Mouse (Mus musculus): ENCODE data around the gene Egfl7. TPM values are rescaled to one million over a fixed set of nuclear protein-coding genes. Genes with fewer than 3 reads are reported as not detected.
A peak's percentile ranks its signal among the peaks of the same experiment; 100 is the strongest.

Egfl7 gene
- total RNA-seq, 4 experiments from 2014 or later, result 62.4 to 90.7 (median 72.7) TPM

- DNase-seq (ENCODE audit: low spot score in 2 of 2), result no peak
Measured at GRCm38 (mm10) chr2:26611054-26611453, 31.2 kb downstream of the Egfl7 start.

GRCm38 (mm10) chr2:26611896-26612295 is 32.1 kb downstream of the Egfl7 start:
- no peak for DNase-seq (ENCODE audit: low spot score in 2 of 2)

GRCm38 (mm10) chr2:26614903-26615302 is 35.1 kb downstream of the Egfl7 start:
- DNase-seq (ENCODE audit: low spot score in 2 of 2), result no peak

- DNase-seq (ENCODE audit: low spot score in 2 of 2), result no peak
Measured at GRCm38 (mm10) chr2:26615459-26616124, 35.8 kb downstream of the Egfl7 start.

- no peak for DNase-seq (ENCODE audit: low spot score in 2 of 2)
Measured at GRCm38 (mm10) chr2:26617331-26617730, 37.5 kb downstream of the Egfl7 start.

GRCm38 (mm10) chr2:26617928-26618327 is 38.1 kb downstream of the Egfl7 start:
- DNase-seq (ENCODE audit: low spot score in 2 of 2), result no peak

GRCm38 (mm10) chr2:26621246-26621645 is 41.4 kb downstream of the Egfl7 start:
- DNase-seq (ENCODE audit: low spot score in 2 of 2), result no peak

GRCm38 (mm10) chr2:26622984-26623383 is 43.2 kb downstream of the Egfl7 start:
- no peak for DNase-seq (ENCODE audit: low spot score in 2 of 2)

- DNase-seq (ENCODE audit: low spot score in 2 of 2), result no peak
Measured at GRCm38 (mm10) chr2:26625419-26625818, 45.6 kb downstream of the Egfl7 start.

- no peak for DNase-seq (ENCODE audit: low spot score in 2 of 2)
Measured at GRCm38 (mm10) chr2:26626081-26626480, 46.3 kb downstream of the Egfl7 start.

GRCm38 (mm10) chr2:26627921-26628739 is 48.3 kb downstream of the Egfl7 start, which contains the start of gene Fam69b:
TSS of gene Fam69b (plus strand) at chr2:26628457.
- peak; percentile 62 to 84 for DNase-seq (ENCODE audit: low spot score in 2 of 2)

- DNase-seq (ENCODE audit: low spot score in 2 of 2), result no peak
Measured at GRCm38 (mm10) chr2:26628792-26629437, 49.1 kb downstream of the Egfl7 start.

GRCm38 (mm10) chr2:26632541-26633395 is 53.0 kb downstream of the Egfl7 start:
- no peak for DNase-seq (ENCODE audit: low spot score in 2 of 2)

GRCm38 (mm10) chr2:26633953-26634530 is 54.2 kb downstream of the Egfl7 start:
- DNase-seq (ENCODE audit: low spot score in 2 of 2), result no peak

- no peak for DNase-seq (ENCODE audit: low spot score in 2 of 2)
Measured at GRCm38 (mm10) chr2:26634629-26635488, 55.0 kb downstream of the Egfl7 start.

GRCm38 (mm10) chr2:26635489-26636324 is 55.9 kb downstream of the Egfl7 start:
- DNase-seq (ENCODE audit: low spot score in 2 of 2), result no peak

- DNase-seq (ENCODE audit: low spot score in 2 of 2), result no peak
Measured at GRCm38 (mm10) chr2:26636325-26636635, 56.5 kb downstream of the Egfl7 start.

- DNase-seq (ENCODE audit: low spot score in 2 of 2), result no peak
Measured at GRCm38 (mm10) chr2:26637316-26637932, 57.6 kb downstream of the Egfl7 start.

GRCm38 (mm10) chr2:26638039-26638438 is 58.2 kb downstream of the Egfl7 start:
- no peak for DNase-seq (ENCODE audit: low spot score in 2 of 2)

Measured in layer of hippocampus, adult 8-10 months (tissue).